Mouse (Mus musculus) MEL (cell line): ENCODE data around the gene Edar. TPM values are rescaled to one million over a fixed set of nuclear protein-coding genes. Genes with fewer than 3 reads are reported as not detected.

ENCODE experiments used
- DNase-seq: peaks from one replicate; pipeline ENCODE4 v3.0.0; 2011; ENCODE audit warnings: low read depth, low spot score
- H3K27ac ChIP-seq: 2 replicates; pipeline ENCODE4 v1.5.1; 2012; ENCODE audit warnings: low read depth, mild to moderate bottlenecking, control low read depth, low read length, moderate library complexity; ENCODE audit not compliant: control insufficient read depth
- H3K27me3 ChIP-seq, 2 experiments: fragments of 150-350 bp in 1 of 2; sonication (generic) in 1 of 2; 2 replicates each; pipeline ENCODE4 v1.6.1; 2012; ENCODE audit warnings: low read length in 2 of 2, mild to moderate bottlenecking in 2 of 2, improper control_type of control experiment in 1 of 2, moderate library complexity in 1 of 2; ENCODE audit not compliant: insufficient read depth in 2 of 2, control insufficient read depth in 1 of 2
- H3K36me3 ChIP-seq, 2 experiments: 2 replicates each; pipeline ENCODE4 v1.6.1; 2012 to 2014; ENCODE audit warnings: low read length in 2 of 2, improper control_type of control experiment in 1 of 2, inconsistent platforms in 1 of 2, mild to moderate bottlenecking in 1 of 2; ENCODE audit not compliant: insufficient read depth in 2 of 2, control insufficient read depth in 1 of 2
- H3K4me1 ChIP-seq, 2 experiments: fragments of 150-350 bp in 1 of 2; sonication (generic) in 1 of 2; 2 replicates each; pipeline ENCODE4 v1.6.1; 2012; ENCODE audit warnings: low read length in 2 of 2, improper control_type of control experiment in 1 of 2, mild to moderate bottlenecking in 1 of 2; ENCODE audit not compliant: insufficient read depth in 2 of 2, control insufficient read depth in 1 of 2
- H3K4me3 ChIP-seq, 2 experiments: fragments of 150-350 bp in 1 of 2; sonication (generic) in 1 of 2; 2 replicates each; pipeline ENCODE4 v1.5.1; 2012; ENCODE audit warnings: low read depth in 2 of 2, low read length in 2 of 2, mild to moderate bottlenecking in 2 of 2, moderate library complexity in 2 of 2, control low read depth in 1 of 2, improper control_type of control experiment in 1 of 2; ENCODE audit not compliant: control insufficient read depth in 1 of 2, insufficient read depth in 1 of 2
- H3K79me2 ChIP-seq: 2 replicates; pipeline ENCODE4 v1.6.1; 2012; ENCODE audit warnings: mild to moderate bottlenecking, low read length, moderate library complexity; ENCODE audit not compliant: control insufficient read depth, poor library complexity, insufficient read depth
- H3K9ac ChIP-seq: 2 replicates; pipeline ENCODE4 v1.6.1; 2012; ENCODE audit warnings: low read depth, mild to moderate bottlenecking, control low read depth, low read length, moderate library complexity; ENCODE audit not compliant: control insufficient read depth, poor library complexity, severe bottlenecking
- H3K9me3 ChIP-seq: fragments of 150-350 bp; sonication (generic); replicated peaks from 2 replicates; pipeline ENCODE4 v1.6.1; 2012; ENCODE audit warnings: mild to moderate bottlenecking, low read length, improper control_type of control experiment, moderate library complexity; ENCODE audit not compliant: insufficient read depth
- BHLHE40 ChIP-seq: IDR thresholded peaks from 2 replicates; pipeline ENCODE4 v1.6.1; 2012; ENCODE audit warnings: low read depth, mild to moderate bottlenecking, inconsistent platforms, low read length, improper control_type of control experiment, borderline replicate concordance
- CHD1 ChIP-seq: IDR thresholded peaks from 2 replicates; pipeline ENCODE4 v1.6.1; 2012; ENCODE audit warnings: low read depth, mild to moderate bottlenecking, inconsistent platforms, low read length, improper control_type of control experiment
- CHD2 ChIP-seq: IDR thresholded peaks from 2 replicates; pipeline ENCODE4 v1.6.1; 2011; ENCODE audit warnings: low read length, improper control_type of control experiment
- E2F4 ChIP-seq: IDR thresholded peaks from 2 replicates; pipeline ENCODE4 v1.6.1; 2011; ENCODE audit warnings: low read depth, low read length, improper control_type of control experiment, borderline replicate concordance
- EP300 ChIP-seq, 2 experiments: IDR thresholded peaks; 2 replicates each; pipeline ENCODE4 v1.6.1; 2011; ENCODE audit warnings: improper control_type of control experiment in 2 of 2, low read length in 2 of 2, low read depth in 1 of 2, mild to moderate bottlenecking in 1 of 2
- HCFC1 ChIP-seq: IDR thresholded peaks from 2 replicates; pipeline ENCODE4 v1.6.1; 2012; ENCODE audit warnings: low read depth, mild to moderate bottlenecking, inconsistent platforms, low read length, improper control_type of control experiment, moderate library complexity
- MAFK ChIP-seq: IDR thresholded peaks from 2 replicates; pipeline ENCODE4 v1.6.1; 2011; ENCODE audit warnings: low read depth, mild to moderate bottlenecking, low read length, improper control_type of control experiment, borderline replicate concordance
- MAX ChIP-seq: IDR thresholded peaks from 2 replicates; pipeline ENCODE4 v1.6.1; 2011; ENCODE audit warnings: low read length, improper control_type of control experiment
- MEF2A ChIP-seq: IDR thresholded peaks from 2 replicates; pipeline ENCODE4 v1.6.1; 2014; ENCODE audit warnings: low read depth, mild to moderate bottlenecking, inconsistent platforms, low read length, improper control_type of control experiment; ENCODE audit not compliant: poor library complexity, insufficient replicate concordance, severe bottlenecking; ENCODE audit errors: extremely low read depth
- MYB ChIP-seq: IDR thresholded peaks from 2 replicates; pipeline ENCODE4 v1.6.1; 2011; ENCODE audit warnings: mild to moderate bottlenecking, low read depth, low read length, improper control_type of control experiment
- MYC ChIP-seq: IDR thresholded peaks from 2 replicates; pipeline ENCODE4 v1.6.1; 2011; ENCODE audit warnings: low read depth, mild to moderate bottlenecking, low read length, improper control_type of control experiment, moderate library complexity
- NELFE ChIP-seq: IDR thresholded peaks from 2 replicates; pipeline ENCODE4 v1.6.1; 2011; ENCODE audit warnings: low read depth, low read length, improper control_type of control experiment
- SIN3A ChIP-seq: IDR thresholded peaks from 2 replicates; pipeline ENCODE4 v1.6.1; 2012; ENCODE audit warnings: low read length, improper control_type of control experiment, inconsistent platforms
- SMC3 ChIP-seq: IDR thresholded peaks from 2 replicates; pipeline ENCODE4 v1.6.1; 2011; ENCODE audit warnings: low read depth, low read length, improper control_type of control experiment
- TCF12 ChIP-seq: IDR thresholded peaks from 2 replicates; pipeline ENCODE4 v1.6.1; 2014; ENCODE audit warnings: low read depth, mild to moderate bottlenecking, inconsistent platforms, low read length, improper control_type of control experiment, moderate library complexity
- UBTF ChIP-seq: IDR thresholded peaks from 2 replicates; pipeline ENCODE4 v1.6.1; 2012; ENCODE audit warnings: low read depth, mild to moderate bottlenecking, inconsistent platforms, low read length, improper control_type of control experiment, moderate library complexity, borderline replicate concordance; ENCODE audit not compliant: insufficient read depth
- ZC3H11A ChIP-seq: IDR thresholded peaks from 2 replicates; pipeline ENCODE4 v1.6.1; 2012; ENCODE audit warnings: low read depth, mild to moderate bottlenecking, inconsistent platforms, low read length, improper control_type of control experiment
- ZMIZ1 ChIP-seq: IDR thresholded peaks from 2 replicates; pipeline ENCODE4 v1.6.1; 2012; ENCODE audit warnings: low read depth, mild to moderate bottlenecking, inconsistent platforms, low read length, improper control_type of control experiment, moderate library complexity
- ZNF384 ChIP-seq: IDR thresholded peaks from 2 replicates; pipeline ENCODE4 v1.6.1; 2012; ENCODE audit warnings: low read depth, mild to moderate bottlenecking, inconsistent platforms, low read length, improper control_type of control experiment
- polyA plus RNA-seq, 2 experiments: library from polyadenylated mRNA; stranded (reverse) in 1 of 2; unstranded in 1 of 2; fragments of >175 nt in 1 of 2; fragments of >200 nt in 1 of 2; gene quantifications; 2 replicates each; pipeline versions ENCODE4 v1.2.1 to v1.2.4; 2012; ENCODE audit warnings: low replicate concordance in 2 of 2, low read depth in 1 of 2; ENCODE audit not compliant: insufficient read length in 2 of 2, insufficient read depth in 1 of 2, missing spikeins in 1 of 2
- total RNA-seq: library from RNA; depleted of rRNA; stranded (reverse); fragments of 300-350 nt; gene quantifications from 2 replicates; pipeline ENCODE4 v1.2.3, GENCODE M21; 2012

The Edar gene
- total and polyA plus RNA-seq, 3 experiments: not detected

- no peak overlapping the region for H3K27ac ChIP-seq
- H3K79me2 ChIP-seq: no peaks in the 10 kb centered on the region
- no peak overlapping the region for H3K4me3 ChIP-seq
- DNase-seq: no peak
- no peaks in the 10 kb centered on the region for H3K4me1 ChIP-seq
- TF ChIP-seq ZMIZ1 (no peak), NELFE (no peak), MYC (no peak), CHD2 (no peak), CHD1 (no peak), TCF12 (no peak), BHLHE40 (no peak), MAX (no peak), SMC3 (no peak), EP300 (IDR thresholded peaks at IDR 0.05; ENCODE audit: low read depth in 1 of 2, low read length in 2 of 2) (no peak), HCFC1 (no peak), MEF2A (no peak), MAFK (no peak), ZC3H11A (no peak), E2F4 (no peak), ZNF384 (no peak)
- no peak overlapping the region for H3K9ac ChIP-seq
- H3K36me3 ChIP-seq: no peaks in the 10 kb centered on the region
- no peaks in the 10 kb centered on the region for H3K27me3 ChIP-seq
- H3K9me3 ChIP-seq: no peaks in the 10 kb centered on the region
These were observed 66.6 kb downstream of the Edar start for GRCm38 (mm10) chr10:58608858-58609257.

DNA sequence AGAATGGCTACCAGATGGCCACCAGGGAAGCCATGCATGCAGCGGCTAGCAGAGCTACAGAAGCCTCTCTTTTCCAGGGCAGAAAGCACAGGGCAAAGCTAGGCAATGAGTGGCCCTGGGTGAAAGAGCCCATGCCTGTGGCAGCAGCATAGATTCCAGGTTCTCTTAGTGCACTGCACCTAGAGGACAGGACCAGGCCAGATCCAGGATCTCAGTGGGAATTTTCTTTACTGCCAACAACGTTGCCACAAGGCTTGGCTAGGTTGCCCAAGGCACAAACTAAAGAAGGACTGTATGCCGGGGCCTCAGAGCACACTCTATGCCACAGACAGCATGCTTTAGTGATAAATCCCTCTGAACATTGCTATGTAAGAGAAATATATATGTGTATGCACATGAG, 69.1 kb downstream of the Edar start:
- no peaks in the 10 kb centered on the region for H3K27me3 ChIP-seq
- H3K4me1 ChIP-seq: no peaks in the 10 kb centered on the region
- H3K4me3 ChIP-seq: no peak overlapping the region
- TF ChIP-seq SIN3A: no peak
- TF ChIP-seq MYB: no peak
- TF ChIP-seq UBTF: no peak
- no peak for TF ChIP-seq TCF12
- H3K36me3 ChIP-seq: no peaks in the 10 kb centered on the region
- no peak overlapping the region for H3K9ac ChIP-seq
- no peak for DNase-seq
- no peak overlapping the region for H3K27ac ChIP-seq
- no peaks in the 10 kb centered on the region for H3K79me2 ChIP-seq
- H3K9me3 ChIP-seq: no peaks in the 10 kb centered on the region
